Mouse (Mus musculus) frontal cortex, adult (tissue): ENCODE data around the gene Evl.

Experiments
- ATAC-seq: cut with Nextera tagmentation; 2 replicates; pipeline ENCODE4 v1.9.2; 2017; ENCODE audit warnings: mild to moderate bottlenecking, moderate library complexity, mixed read lengths; ENCODE audit not compliant: low TSS enrichment

Gene Evl

GRCm38 (mm10) chr12:108590131-108590530 lies 35.6 kb downstream of the Evl start:
- no peak for ATAC-seq

- no peak for ATAC-seq
These were observed 37.1 kb downstream of the Evl start for GRCm38 (mm10) chr12:108591586-108591985.

- no peak; the same call in 1 of the 2 replicates for ATAC-seq
These were observed 38.3 kb downstream of the Evl start for GRCm38 (mm10) chr12:108592866-108593265.

- no peak; the same call in 1 of the 2 replicates for ATAC-seq
These were observed 46.3 kb downstream of the Evl start for GRCm38 (mm10) chr12:108600864-108601263.

DNA sequence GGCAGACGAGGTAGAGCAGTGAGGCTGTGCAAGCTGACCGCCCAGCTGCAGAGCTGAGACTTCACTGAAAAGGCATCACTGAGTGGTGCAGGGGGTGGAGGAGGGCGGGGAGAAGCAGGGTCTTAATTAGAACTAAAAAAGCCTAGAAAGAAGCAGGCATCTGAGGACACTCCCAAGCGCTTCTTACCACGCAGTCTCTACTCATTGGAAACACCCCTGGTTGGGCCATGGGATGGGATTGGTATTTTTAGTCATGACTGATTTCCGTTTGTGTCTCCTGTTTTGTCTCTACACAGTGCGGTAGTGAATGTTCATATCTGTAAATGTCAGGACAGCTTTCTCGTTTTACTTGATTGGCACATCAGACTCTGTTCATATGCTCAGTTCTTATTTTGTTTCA lies 46.8 kb downstream of the Evl start:
- peak; percentile 70 for ATAC-seq

GRCm38 (mm10) chr12:108604546-108604945 lies 50.0 kb downstream of the Evl start:
- ATAC-seq = no peak

DNA sequence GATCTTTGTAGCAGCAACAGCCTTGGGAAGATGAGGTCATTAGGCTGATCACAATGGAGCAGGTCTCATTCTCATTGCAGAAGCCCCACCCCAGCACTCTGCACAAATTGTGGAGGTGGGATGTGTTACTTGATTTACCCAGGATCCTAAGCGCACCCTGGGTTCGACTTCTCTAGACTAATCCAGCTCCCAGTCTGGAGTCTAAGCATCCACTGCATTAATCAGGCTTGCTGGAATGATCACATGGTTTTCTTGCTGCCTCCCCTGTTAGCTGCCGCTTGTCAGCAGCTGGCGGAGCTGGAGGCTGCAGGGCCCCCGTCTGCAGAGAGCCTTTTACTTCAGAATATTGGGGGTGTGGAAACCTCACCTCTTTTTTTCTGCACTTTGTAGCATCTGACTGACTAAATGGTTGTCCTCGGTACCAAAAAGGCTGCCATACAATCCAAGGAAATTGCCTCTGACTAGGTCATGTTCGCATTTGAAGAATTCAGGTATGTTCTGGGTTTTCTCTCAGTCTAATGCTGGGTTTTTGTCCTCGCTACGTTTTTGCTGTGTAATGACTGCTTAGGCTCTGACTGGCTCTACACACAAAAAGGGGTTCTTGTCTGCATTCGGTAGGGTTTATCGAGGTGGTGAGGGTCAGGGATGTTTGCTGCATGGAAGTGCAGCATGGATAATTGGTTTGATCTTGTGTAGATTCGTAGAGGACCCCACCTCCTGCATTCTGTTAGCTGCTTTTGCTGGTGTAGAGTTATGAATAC lies 51.2 kb downstream of the Evl start:
- ATAC-seq = peak; percentile 66

DNA sequence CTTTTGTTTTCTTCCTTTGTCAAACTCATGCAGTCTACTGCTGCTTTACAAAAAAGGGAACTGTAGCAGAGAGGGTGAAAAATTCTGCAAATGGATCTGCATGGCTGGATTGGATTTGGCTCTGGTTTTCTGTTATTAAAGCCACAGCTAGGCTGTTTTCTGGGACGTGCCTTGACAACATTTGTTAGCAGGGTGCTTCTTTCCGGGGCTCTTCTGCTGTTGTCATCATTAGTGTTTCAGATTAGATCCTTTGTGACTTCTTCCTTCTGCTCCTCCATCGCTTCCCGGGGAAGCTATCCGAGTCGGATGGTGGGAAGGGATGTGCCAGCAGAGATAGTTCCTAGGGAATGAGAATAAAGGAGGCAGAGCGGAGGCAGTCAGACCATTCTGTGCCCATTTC lies 51.8 kb downstream of the Evl start:
- ATAC-seq = peak; percentile 45

DNA sequence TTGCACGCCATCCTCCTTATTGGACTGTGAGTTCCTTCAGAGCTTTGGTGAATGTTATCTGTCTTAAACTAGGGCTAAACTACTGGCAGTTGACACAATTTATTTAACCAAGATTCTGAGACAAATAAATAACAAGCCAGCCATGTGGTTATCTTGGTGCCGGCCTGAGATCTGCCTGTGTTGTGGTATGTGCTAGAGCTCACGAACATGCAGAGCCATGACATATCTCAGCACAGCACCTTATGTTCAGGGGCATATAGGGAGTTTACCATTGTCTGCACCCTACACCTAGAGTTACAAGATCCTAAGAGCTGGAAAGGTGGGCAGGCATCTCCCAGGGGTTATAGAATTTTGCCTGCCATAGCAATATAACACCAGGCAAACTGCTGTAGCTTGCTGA lies 54.9 kb downstream of the Evl start:
- no peak for ATAC-seq

DNA sequence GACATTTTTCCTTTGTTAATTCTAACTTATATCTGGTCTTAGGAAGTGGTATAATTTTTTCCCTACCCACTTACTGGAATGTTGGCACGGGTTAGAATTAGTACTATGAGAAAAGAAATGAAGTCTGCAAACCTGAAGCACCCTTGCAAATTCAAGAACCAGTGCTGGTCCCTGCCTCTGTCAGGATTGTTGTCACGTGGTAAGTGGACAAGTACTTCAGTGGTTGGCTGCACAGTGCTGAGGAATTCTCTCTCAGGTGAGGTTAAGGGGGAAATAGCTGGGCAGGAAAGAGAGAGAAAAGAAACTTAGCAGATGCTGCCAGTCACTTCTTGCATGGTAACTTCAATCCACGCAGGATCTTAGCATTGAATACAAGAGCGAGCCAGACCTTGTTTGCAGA lies 55.7 kb downstream of the Evl start:
- ATAC-seq = no peak

DNA sequence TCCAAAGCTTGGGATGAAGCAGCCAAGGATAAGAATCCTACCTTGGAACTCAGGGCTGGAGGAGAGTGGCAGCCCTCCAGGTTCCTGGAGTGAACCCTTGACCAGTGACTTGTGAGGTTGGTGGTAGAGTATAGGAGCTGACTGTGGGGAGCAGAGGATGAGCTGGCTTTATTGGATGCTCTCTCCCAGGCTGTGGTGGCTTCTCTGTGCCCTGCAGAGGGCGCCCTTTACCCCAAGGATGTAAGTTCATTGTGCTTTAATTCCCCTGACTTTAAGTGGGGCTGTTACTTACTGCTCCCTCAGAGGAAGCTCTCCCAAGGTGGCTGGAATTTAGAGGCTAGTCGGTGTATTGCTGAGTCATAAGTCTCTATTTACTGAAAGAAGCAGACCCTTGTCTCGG lies 58.6 kb downstream of the Evl start:
- ATAC-seq = peak; percentile 84

DNA sequence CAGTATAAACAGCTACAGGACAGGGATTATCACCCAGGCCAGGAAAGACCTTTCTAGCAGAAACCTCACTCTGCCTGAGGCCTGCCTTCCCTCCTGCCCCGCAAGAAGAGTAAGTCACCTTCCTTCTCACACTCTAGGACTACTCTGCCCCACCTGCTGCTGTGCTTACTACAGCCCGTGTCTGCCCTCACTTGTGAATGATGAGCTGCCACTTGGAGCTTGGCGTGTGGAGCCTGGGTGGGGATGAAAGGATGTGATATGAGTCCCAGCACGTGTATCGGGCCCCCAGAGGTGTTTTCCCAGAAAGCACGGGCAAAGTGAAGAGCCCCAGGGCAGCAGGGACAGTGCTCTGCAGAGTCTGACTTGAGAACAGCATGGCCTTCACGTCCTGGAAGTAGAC lies 63.0 kb downstream of the Evl start:
- no peak for ATAC-seq

GRCm38 (mm10) chr12:108619853-108620416 lies 65.4 kb downstream of the Evl start:
- ATAC-seq = no peak

DNA sequence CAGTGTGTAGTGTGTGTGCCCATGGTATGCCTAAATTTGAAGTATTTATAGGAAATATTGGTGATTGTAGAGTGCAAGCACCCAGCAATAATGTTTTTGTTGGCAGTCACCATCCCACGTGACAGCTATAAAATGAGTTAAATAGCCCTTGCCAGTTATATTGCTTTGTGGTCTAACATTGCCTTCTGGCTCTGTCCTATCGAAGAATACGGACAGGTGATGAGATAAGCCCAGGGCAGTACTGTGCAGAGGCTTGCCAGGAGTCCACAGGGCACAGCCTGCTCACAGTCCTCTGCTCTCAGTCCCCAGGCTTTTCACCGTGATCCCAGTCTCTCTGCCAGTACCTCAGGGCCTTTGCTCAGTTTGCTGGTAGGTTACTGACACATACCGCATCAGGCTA lies 67.9 kb downstream of the Evl start:
- no peak for ATAC-seq

DNA sequence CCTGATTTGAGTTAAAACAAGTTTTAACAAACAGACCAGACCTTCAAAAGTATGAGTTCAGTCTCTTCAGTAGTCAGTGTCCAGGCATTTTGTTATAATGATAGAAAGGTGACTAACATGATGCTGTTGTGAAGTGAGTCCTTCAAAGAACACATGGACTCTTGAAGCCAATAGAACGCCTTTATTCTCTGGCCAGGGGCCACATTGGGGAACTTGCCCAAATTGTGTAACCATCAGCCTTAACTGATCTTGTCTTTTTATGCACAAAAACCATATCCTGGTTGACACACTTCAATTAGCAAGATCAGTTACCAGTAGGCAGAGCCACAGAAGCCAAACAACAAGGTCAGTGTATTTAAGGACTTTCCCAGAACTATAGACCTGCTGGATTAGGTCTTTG lies 75.0 kb downstream of the Evl start:
- ATAC-seq = no peak

GRCm38 (mm10) chr12:108630741-108631688 lies 76.5 kb downstream of the Evl start:
- ATAC-seq = no peak

- no peak for ATAC-seq
These were observed 78.0 kb downstream of the Evl start for GRCm38 (mm10) chr12:108632501-108632900.

DNA sequence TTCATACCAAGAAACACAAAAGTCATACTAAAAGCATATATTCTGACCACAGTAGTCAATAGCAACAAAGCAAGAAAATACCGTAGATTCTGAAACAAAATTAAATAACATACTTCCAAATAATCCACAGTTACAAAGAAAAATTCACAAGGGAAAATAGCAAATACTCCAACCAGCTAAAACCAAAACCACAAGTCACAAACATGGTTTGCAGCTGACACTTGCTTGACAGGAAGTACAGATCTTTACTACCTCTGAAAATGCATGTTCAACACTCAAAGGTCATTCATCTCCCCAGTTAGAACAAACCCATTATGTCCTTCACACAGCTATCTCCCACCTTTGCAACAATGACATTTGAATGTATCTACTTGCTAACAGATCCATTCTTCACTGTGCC lies 79.5 kb downstream of the Evl start:
- ATAC-seq = no peak

DNA sequence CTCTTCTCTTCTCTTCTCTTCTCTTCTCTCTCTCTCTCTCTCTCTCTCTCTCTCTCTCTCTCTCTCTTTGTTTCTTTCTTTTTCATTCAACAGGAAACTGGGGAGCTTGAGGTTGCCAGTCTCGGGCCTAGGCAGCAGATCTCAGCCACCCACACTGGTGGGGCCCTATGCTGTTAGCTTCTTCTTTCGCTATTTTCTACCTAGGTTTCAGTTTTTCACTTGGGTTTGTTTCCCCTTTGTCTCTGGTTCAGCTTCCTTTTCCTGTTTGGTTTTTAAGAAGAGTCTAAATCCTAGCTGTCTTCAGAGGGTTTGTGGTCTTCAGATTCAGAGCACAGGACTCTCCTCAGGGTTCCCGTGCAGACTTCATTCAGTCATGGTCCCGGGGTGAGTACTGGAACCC lies 81.0 kb downstream of the Evl start:
- no peak for ATAC-seq

DNA sequence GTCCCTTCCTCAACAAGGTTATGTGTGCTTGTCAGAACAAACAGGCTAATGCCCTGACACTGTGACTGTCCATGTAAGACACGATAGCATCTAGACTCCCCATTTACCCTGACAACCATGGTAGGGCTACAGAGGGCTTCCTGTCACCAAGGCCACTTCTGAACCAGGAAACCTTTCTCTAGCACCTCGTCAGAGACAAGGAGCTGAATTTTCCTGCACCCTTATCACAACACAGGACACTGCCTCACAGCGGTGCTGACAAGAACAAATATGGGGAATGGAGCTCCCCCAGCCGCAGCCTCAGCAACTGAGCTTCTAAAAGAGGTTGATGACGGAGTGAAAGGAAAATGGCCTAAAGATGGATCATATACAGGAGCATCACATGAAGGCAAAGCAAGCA lies 82.9 kb downstream of the Evl start:
- no peak for ATAC-seq

GRCm38 (mm10) chr12:108639126-108639525 lies 84.6 kb downstream of the Evl start:
- peak; percentile 25; the same call in 1 of the 2 replicates for ATAC-seq

DNA sequence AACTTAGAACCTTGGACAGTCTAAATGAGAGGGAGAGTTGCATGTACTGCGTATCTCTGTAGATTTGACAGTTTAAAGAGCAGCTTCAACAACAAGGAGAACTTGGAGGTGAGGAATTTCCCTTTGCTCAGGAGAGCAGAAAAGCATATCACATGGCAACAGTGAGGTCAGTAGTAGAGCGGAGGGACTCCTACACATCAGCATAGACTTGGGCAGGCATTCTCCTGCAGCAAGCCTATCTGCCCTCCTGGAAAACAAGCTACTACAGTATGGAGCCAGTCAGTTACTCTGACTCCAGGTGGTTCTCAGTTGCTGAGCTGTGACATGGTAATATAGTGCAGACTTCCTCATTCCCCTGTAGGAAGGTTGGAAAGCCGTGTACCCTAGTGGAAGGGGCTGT lies 87.5 kb downstream of the Evl start:
- ATAC-seq = no peak

- ATAC-seq = no peak
These were observed 91.7 kb downstream of the Evl start for GRCm38 (mm10) chr12:108646234-108646633.
